Mouse (Mus musculus): ENCODE measurements around the gene Rora.

DNA sequence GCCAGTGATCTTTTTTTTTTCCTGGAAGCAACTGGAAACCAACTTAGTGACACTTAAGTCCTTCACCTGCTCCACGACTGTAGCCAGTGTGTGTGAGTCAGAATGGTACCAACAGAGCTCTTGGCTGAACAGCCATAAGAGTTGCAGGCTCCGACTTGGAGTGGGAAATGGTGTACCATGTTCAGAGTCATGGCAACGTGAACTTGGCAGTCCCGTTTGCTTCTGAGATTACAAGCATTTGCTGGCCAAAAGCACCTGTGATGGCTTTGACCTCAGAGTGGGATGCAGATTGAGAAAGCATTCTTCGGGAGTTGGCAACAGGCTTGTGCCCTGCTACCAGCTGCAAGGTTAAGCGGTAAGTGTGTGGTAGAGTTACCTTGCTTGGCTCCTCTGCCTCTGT is 574.2 kb downstream of the Rora start:
- TF ChIP-seq CTCF (conservative IDR thresholded peaks at IDR 0.05; ENCODE audit: low read length) (no peak), NANOG (IDR thresholded peaks at IDR 0.05; ENCODE audit: borderline replicate concordance, low read length) (no peak), POU5F1 (IDR thresholded peaks at IDR 0.05; ENCODE audit: borderline replicate concordance, low read length) (no peak)

All from E14TG2a.4 (cell line).